Mouse (Mus musculus): ENCODE data around the gene Nvl. TPM values are rescaled to one million over a fixed set of nuclear protein-coding genes. Genes with fewer than 3 reads are reported as not detected.

Nvl gene
- polyA plus RNA-seq (2014; fragmentation: Illumina TruSeq; extraction: RNeasy Lipid Tissue Mini Kit (QIAGEN cat#74804); ENCODE audit: low replicate concordance): 22.7 TPM

GRCm38 (mm10) chr1:181143950-181144836 is at the start of gene Nvl, which contains the start of gene Cnih4:
Gene Nvl (minus strand): TSS chr1:181144204.
Gene Cnih4 (plus strand): TSS chr1:181144693.

GRCm38 (mm10) chr1:181050937-181051336 is 93.1 kb downstream of the Nvl start, which contains the start of gene 9130409I23Rik:
Gene 9130409I23Rik (plus strand): TSS chr1:181051237.

Other genes with a start within 250 kb of the Nvl start
- 0.63 TPM for gene Pycr2, start 239.9 kb downstream of the Nvl start, polyA plus RNA-seq (2014; fragmentation: Illumina TruSeq; extraction: RNeasy Lipid Tissue Mini Kit (QIAGEN cat#74804); ENCODE audit: low replicate concordance)
- not detected for gene Lefty1, start 209.2 kb downstream of the Nvl start, polyA plus RNA-seq (2014; fragmentation: Illumina TruSeq; extraction: RNeasy Lipid Tissue Mini Kit (QIAGEN cat#74804); ENCODE audit: low replicate concordance)
- gene Tmem63a, start 201.9 kb downstream of the Nvl start, polyA plus RNA-seq (2014; fragmentation: Illumina TruSeq; extraction: RNeasy Lipid Tissue Mini Kit (QIAGEN cat#74804); ENCODE audit: low replicate concordance): 1.8 TPM
- 45.4 TPM for gene Ephx1, start 123.3 kb downstream of the Nvl start, polyA plus RNA-seq (2014; fragmentation: Illumina TruSeq; extraction: RNeasy Lipid Tissue Mini Kit (QIAGEN cat#74804); ENCODE audit: low replicate concordance)
- 3.5 TPM for gene 9130409I23Rik, start 93.0 kb downstream of the Nvl start, polyA plus RNA-seq (2014; fragmentation: Illumina TruSeq; extraction: RNeasy Lipid Tissue Mini Kit (QIAGEN cat#74804); ENCODE audit: low replicate concordance)
- 496 TPM for gene Cnih4, start 489 bp upstream of the Nvl start, polyA plus RNA-seq (2014; fragmentation: Illumina TruSeq; extraction: RNeasy Lipid Tissue Mini Kit (QIAGEN cat#74804); ENCODE audit: low replicate concordance)
- gene Wdr26, start 67.8 kb upstream of the Nvl start, polyA plus RNA-seq (2014; fragmentation: Illumina TruSeq; extraction: RNeasy Lipid Tissue Mini Kit (QIAGEN cat#74804); ENCODE audit: low replicate concordance): 101 TPM
- not detected for gene Cnih3, start 208.4 kb upstream of the Nvl start, polyA plus RNA-seq (2014; fragmentation: Illumina TruSeq; extraction: RNeasy Lipid Tissue Mini Kit (QIAGEN cat#74804); ENCODE audit: low replicate concordance)

Data from small intestine, adult 10 weeks (tissue).